Mouse (Mus musculus) kidney, embryonic 16.5 days (tissue): Measurements from ENCODE around the gene Gm45808. TPM values are rescaled to one million over a fixed set of nuclear protein-coding genes. Genes with fewer than 3 reads are reported as not detected.

Experiments used
- ATAC-seq: fragments of 200-750 bp; cut with Nextera tagmentation; 2 replicates; pipeline ENCODE4 v1.8.0; 2017; ENCODE audit warnings: moderate TSS enrichment; ENCODE audit not compliant: low FRiP score, low TSS enrichment
- H3K27ac ChIP-seq: fragments of 300-500 bp; sonication (generic); 2 replicates; pipeline ENCODE4 v1.5.1; 2014; ENCODE audit warnings: low read length
- H3K27me3 ChIP-seq: fragments of 300-500 bp; sonication (generic); 2 replicates; pipeline ENCODE4 v1.6.1; 2014; ENCODE audit warnings: low read length, control low read depth, mixed read lengths; ENCODE audit not compliant: insufficient read depth
- H3K36me3 ChIP-seq: fragments of 300-500 bp; sonication (generic); 2 replicates; pipeline ENCODE4 v1.6.1; 2014; ENCODE audit warnings: low read length, control low read depth, mixed read lengths; ENCODE audit not compliant: insufficient read depth
- H3K4me1 ChIP-seq: fragments of 300-500 bp; sonication (generic); 2 replicates; pipeline ENCODE4 v1.6.1; 2014; ENCODE audit warnings: low read length, control low read depth, mixed read lengths; ENCODE audit not compliant: insufficient read depth
- H3K4me2 ChIP-seq: fragments of 300-500 bp; sonication (generic); replicated peaks from 2 replicates; pipeline ENCODE4 v1.6.1; 2014; ENCODE audit warnings: low read depth, low read length
- H3K4me3 ChIP-seq: fragments of 300-500 bp; sonication (generic); 2 replicates; pipeline ENCODE4 v1.5.1; 2014; ENCODE audit warnings: mild to moderate bottlenecking, low read length
- H3K9ac ChIP-seq: fragments of 300-500 bp; sonication (generic); replicated peaks from 2 replicates; pipeline ENCODE4 v1.6.1; 2014; ENCODE audit warnings: low read length
- H3K9me3 ChIP-seq: fragments of 300-500 bp; sonication (generic); 2 replicates; pipeline ENCODE4 v1.6.1; 2016; ENCODE audit warnings: low read length, control low read depth
- WGBS: fragments of 180-500 bp; shearing (Covaris S2); extraction: QIAGEN DNeasy Blood & Tissue Kit; methylation state at CpG from one replicate; pipeline ENCODE4 v1.1.7; 2014; 5-methylcytosine and 5-hydroxymethylcytosine counted together
- polyA plus RNA-seq: library from polyadenylated mRNA; unstranded; fragments of >200 nt; fragmentation: Nextera tagmentation; extraction: Ambion mirVana; gene quantifications from 2 replicates; pipeline ENCODE4 v1.2.1, GENCODE M21; 2015

The Gm45808 gene
- polyA plus RNA-seq, 1 experiment from 2014 or later: not detected

GRCm38 (mm10) chr7:45456721-45457203 is 29.8 kb downstream of the Gm45808 start:
- peak overlapping the region; percentile 48; the same call in 1 of the 2 replicates for H3K27ac ChIP-seq
- 0 out of 2 replicates have a peak overlapping the region, but pooled peaks have one; percentile 88 for H3K4me3 ChIP-seq
- H3K27me3 ChIP-seq: no peaks in the 10 kb centered on the region
- WGBS: 43% methylated on average over 9 of the region's 9 CpGs
- H3K36me3 ChIP-seq: peaks cover 34% of the 10 kb centered on the region
- ATAC-seq: no peak
- peak overlapping the region; percentile 86; the same call in 1 of the 2 replicates for H3K4me2 ChIP-seq
- no peak overlapping the region for H3K9ac ChIP-seq
- no peaks in the 10 kb centered on the region for H3K9me3 ChIP-seq
- peaks cover 34% of the 10 kb centered on the region for H3K4me1 ChIP-seq

GRCm38 (mm10) chr7:45455932-45456696 is 30.5 kb downstream of the Gm45808 start:
- WGBS: 78% methylated on average over 13 of the region's 13 CpGs
- H3K9me3 ChIP-seq: no peaks in the 10 kb centered on the region
- H3K27me3 ChIP-seq: no peaks in the 10 kb centered on the region
- H3K36me3 ChIP-seq: peaks cover 34% of the 10 kb centered on the region
- no peak overlapping the region for H3K4me2 ChIP-seq
- peak overlapping the region; percentile 48; the same call in 1 of the 2 replicates for H3K27ac ChIP-seq
- H3K4me1 ChIP-seq: peaks cover 30% of the 10 kb centered on the region
- H3K4me3 ChIP-seq: no peak overlapping the region
- no peak for ATAC-seq
- H3K9ac ChIP-seq: no peak overlapping the region

- H3K4me2 ChIP-seq: no peak overlapping the region
- no peak for ATAC-seq
- peaks cover 18% of the 10 kb centered on the region for H3K4me1 ChIP-seq
- H3K27me3 ChIP-seq: no peaks in the 10 kb centered on the region
- no peak overlapping the region for H3K27ac ChIP-seq
- no peak overlapping the region for H3K9ac ChIP-seq
- H3K9me3 ChIP-seq: no peaks in the 10 kb centered on the region
- no peak overlapping the region for H3K4me3 ChIP-seq
- 91% methylated on average over 15 of the region's 15 CpGs for WGBS
- H3K36me3 ChIP-seq: peaks cover 38% of the 10 kb centered on the region
These were observed 31.6 kb downstream of the Gm45808 start for GRCm38 (mm10) chr7:45454971-45455370.

GRCm38 (mm10) chr7:45451344-45451982 is 35.1 kb downstream of the Gm45808 start:
- no peak overlapping the region for H3K9ac ChIP-seq
- no peak overlapping the region for H3K4me2 ChIP-seq
- no peaks in the 10 kb centered on the region for H3K27me3 ChIP-seq
- peaks cover 36% of the 10 kb centered on the region for H3K36me3 ChIP-seq
- H3K4me1 ChIP-seq: peaks cover 6% of the 10 kb centered on the region; the same call in 1 of the 2 replicates
- no peak overlapping the region for H3K4me3 ChIP-seq
- H3K9me3 ChIP-seq: no peaks in the 10 kb centered on the region
- no peak overlapping the region for H3K27ac ChIP-seq
- WGBS: 58% methylated on average over 23 of the region's 23 CpGs
- ATAC-seq: peak; percentile 66

- Histone ChIP-seq H3K27me3 (no peaks in the 10 kb centered on the region), H3K9ac (no peak overlapping the region), H3K4me2 (no peak overlapping the region), H3K36me3 (peaks cover 43% of the 10 kb centered on the region), H3K9me3 (no peaks in the 10 kb centered on the region), H3K4me1 (peaks cover 6% of the 10 kb centered on the region; the same call in 1 of the 2 replicates), H3K4me3 (no peak overlapping the region), H3K27ac (no peak overlapping the region)
- WGBS: 88% methylated on average over 1 of the region's 1 CpGs
- ATAC-seq: no peak
These were observed 36.6 kb downstream of the Gm45808 start for GRCm38 (mm10) chr7:45449974-45450373.

GRCm38 (mm10) chr7:45447325-45447990 is 39.2 kb downstream of the Gm45808 start:
- no peaks in the 10 kb centered on the region for H3K27me3 ChIP-seq
- 40% methylated on average over 11 of the region's 11 CpGs for WGBS
- peaks cover 6% of the 10 kb centered on the region; the same call in 1 of the 2 replicates for H3K4me1 ChIP-seq
- H3K36me3 ChIP-seq: peaks cover 57% of the 10 kb centered on the region
- no peaks in the 10 kb centered on the region for H3K9me3 ChIP-seq
- H3K4me3 ChIP-seq: no peak overlapping the region
- H3K27ac ChIP-seq: no peak overlapping the region
- peak; percentile 33; the same call in 1 of the 2 replicates for ATAC-seq
- no peak overlapping the region for H3K4me2 ChIP-seq
- H3K9ac ChIP-seq: no peak overlapping the region

GRCm38 (mm10) chr7:45446589-45446988 is 40.0 kb downstream of the Gm45808 start:
- H3K4me1 ChIP-seq: peaks cover 6% of the 10 kb centered on the region; the same call in 1 of the 2 replicates
- H3K9me3 ChIP-seq: no peaks in the 10 kb centered on the region
- H3K9ac ChIP-seq: no peak overlapping the region
- H3K4me2 ChIP-seq: no peak overlapping the region
- no peak overlapping the region for H3K27ac ChIP-seq
- no peaks in the 10 kb centered on the region for H3K27me3 ChIP-seq
- H3K36me3 ChIP-seq: peaks cover 55% of the 10 kb centered on the region
- H3K4me3 ChIP-seq: no peak overlapping the region
- ATAC-seq: no peak

- Histone ChIP-seq H3K4me2 (no peak overlapping the region), H3K36me3 (peaks cover 59% of the 10 kb centered on the region), H3K4me1 (peaks cover 6% of the 10 kb centered on the region; the same call in 1 of the 2 replicates), H3K4me3 (no peak overlapping the region), H3K9me3 (no peaks in the 10 kb centered on the region), H3K27me3 (no peaks in the 10 kb centered on the region), H3K27ac (no peak overlapping the region), H3K9ac (no peak overlapping the region)
- WGBS: 84% methylated on average over 22 of the region's 22 CpGs
- no peak for ATAC-seq
These were observed 42.8 kb downstream of the Gm45808 start for GRCm38 (mm10) chr7:45443526-45444420.
